Mouse (Mus musculus): ENCODE measurements at regions not wholly inside any gene's neighbourhood (a gene's known extent, or its start where the extent isn't known, plus 50 kb on each side); places are given as distances from the start of the nearest gene placed in this dataset.

DNA sequence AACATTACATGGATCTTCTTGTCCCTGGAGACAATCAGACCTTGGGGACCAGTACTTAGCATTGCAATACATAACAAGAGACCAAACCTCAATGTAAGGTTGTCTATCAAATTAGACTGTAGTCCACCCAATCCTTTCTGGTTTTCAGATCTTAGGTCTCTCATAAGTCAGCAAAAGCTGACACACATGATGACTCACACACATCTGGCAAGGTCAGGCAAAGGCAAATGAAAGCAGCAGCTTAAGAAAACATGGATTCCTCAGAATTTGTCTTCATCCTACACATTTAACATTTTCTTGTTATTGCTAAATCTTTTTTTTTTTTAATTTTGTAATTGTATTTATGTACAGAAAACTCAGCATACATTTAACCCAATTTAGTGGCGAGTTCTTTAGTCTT is 52.0 kb downstream of the Gm11983 start:
- DNase-seq = no peak

DNA sequence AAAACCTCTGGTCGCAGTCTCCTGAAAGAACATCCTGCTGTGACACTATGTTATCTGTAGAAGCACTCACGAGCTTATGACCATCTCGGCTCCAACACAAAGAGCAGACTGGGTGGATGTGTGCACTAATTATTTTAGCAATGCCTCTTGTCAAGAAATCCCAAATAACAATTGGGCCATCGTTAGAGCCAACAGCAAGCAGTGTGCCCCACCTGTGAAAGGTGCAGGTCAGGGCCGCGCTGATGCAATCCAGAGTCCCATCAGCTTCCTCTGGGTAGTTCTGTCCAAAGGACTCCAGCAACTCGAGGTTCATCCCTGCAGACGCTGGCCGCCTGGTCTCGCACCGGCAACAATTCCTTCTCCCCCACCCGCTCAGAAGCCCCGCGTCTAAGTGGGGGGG is 54.6 kb downstream of the Gm11983 start:
- DNase-seq = no peak

DNA sequence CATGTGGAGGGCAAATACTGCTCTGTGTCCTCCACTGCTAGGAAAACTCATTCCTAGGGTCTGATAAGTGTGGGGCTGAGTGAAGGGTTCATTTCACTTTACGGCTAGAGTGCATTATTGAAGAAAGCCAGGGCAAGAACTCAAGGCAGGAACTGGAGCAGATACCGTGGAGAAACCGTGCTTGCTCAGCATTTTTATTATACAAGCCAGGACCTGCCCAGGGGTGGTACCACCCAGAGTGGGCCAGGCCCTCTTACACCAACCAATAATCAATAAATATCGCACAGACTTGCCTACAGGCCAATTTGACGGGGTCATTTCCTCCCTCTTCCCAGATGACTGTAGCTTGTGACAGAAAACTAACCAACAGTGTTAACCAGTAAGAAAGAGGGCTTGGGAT is 57.7 kb downstream of the Gm11983 start:
- no peak for DNase-seq

DNA sequence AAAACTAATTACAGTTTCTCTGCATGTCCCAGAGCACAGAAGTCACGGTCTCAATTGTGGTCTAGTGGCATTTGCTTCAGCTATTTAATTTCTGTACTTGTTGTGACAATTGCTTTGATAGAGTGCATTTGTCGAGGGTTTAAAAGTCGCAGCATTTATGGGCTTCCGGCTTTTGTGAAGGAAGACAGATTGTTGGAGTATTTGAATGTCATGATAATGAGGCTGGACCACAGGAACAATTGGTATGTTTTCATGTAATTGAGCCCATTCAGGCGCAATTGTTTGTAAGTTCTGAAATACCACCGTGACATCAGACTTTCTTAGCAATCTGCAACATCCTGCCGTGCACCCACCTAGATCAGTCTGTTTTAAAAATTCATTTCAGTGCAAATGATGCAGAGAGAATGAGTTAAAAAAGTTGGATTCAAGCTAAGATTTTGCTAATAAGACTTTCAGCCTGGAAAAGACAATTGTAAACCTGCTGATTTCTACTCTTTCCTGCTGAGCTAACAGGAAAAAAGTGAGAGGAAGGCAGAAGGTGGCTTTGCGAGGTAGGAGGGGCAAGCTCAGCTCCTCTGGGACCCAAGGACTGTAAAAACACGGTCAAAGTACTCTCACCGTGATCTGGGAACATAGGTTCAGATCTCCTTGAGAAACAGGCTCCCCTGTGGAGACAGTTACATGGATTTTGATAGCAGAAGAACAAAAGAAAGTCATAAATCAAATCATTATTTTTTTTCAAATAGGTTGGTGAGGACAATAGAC is 58.7 kb downstream of the Gm11983 start:
- DNase-seq = no peak

DNA sequence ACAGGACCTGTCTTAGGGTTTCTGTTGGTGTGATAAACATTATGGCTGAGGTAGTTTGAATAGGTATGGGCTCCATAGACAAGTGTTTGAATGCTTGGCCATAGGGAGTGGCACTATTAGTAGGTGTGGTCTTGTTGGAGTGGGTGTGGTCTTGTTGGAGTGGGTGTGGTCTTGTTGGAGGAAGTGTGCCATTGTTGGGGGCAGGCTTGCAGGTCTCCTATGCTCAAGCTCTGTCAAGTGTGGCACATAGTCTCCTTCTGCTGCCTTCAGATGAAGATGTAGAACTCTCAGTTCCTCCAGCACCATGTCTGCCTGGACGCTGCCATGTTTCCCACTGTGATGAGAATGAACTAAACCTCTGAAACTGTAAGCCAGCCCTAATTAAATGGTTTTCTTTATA is 59.9 kb downstream of the Gm11983 start:
- no peak for DNase-seq

DNA sequence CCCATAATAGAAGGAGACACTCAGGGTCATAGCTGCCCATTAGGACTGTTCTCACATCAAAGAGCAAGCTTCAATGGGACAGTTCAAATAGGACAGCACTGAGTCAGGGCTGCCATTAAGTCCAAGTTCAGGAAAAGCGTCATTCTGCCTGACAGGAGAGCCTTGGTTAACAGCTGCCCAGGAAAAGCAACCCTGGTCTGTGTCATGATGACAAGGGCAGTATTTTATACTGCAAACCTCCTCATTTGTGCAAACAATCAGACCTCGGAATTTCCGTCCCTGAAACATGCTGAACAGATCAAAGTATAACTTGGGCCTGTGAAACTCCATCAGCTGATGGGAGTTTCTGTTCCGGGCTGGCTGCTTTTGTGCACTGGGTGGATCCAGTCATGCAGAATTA is 62.8 kb downstream of the Gm11983 start:
- DNase-seq = no peak

DNA sequence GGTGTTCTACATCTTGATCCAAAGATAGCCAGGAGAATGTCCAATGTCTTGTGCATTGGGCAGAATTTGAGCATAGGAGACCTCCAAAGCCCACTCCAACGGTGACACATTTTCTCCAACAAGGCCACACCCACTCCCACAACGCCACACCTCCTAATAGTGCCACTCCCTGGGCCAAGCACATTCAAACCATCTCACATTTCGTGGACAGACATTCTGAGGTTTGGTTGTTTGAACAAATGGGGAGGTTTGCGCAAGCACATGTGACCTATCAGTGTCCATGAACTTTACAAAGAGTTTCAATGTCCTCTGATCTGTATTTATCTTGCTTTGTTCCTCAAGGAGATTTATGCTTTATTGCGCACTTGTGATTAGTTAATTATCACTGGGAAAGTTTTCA is 63.5 kb downstream of the Gm11983 start:
- no peak for DNase-seq

DNA sequence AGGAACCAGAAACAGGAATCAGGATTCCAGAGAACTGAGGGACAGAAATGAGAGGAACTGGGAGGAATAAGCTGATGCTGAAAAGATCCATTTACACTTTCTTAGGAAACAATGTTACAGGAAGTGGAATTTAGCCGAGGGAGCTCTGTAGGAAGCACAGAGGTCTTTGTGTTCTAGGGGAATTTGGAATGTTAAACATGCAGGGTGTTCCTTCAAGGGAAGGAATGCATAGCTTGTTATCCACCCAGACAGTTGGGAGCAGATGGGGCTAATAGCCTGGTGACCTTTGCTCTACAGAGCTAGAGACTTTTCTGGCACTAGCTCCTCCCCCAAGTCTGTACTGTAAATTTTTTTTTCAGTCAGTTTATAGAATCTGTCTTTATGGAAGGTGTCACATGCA is 64.1 kb downstream of the Gm11983 start:
- DNase-seq = no peak

DNA sequence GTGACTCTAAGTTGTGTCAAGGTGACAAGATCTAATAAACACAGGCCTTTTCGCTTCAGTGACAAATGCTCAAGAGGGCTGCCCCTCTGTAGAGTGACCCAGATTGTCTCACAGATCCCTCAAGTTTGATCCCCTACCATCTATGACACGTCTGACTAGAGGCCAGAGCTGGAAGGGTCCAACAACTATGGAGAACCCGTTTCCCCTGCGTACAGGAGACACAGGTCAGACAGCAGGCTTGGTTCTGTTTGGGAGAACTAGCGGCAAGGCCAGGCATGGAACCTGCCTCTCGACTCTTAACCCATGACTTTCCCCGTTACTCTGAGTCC is 68.1 kb downstream of the Gm11983 start:
- no peak for DNase-seq

DNA sequence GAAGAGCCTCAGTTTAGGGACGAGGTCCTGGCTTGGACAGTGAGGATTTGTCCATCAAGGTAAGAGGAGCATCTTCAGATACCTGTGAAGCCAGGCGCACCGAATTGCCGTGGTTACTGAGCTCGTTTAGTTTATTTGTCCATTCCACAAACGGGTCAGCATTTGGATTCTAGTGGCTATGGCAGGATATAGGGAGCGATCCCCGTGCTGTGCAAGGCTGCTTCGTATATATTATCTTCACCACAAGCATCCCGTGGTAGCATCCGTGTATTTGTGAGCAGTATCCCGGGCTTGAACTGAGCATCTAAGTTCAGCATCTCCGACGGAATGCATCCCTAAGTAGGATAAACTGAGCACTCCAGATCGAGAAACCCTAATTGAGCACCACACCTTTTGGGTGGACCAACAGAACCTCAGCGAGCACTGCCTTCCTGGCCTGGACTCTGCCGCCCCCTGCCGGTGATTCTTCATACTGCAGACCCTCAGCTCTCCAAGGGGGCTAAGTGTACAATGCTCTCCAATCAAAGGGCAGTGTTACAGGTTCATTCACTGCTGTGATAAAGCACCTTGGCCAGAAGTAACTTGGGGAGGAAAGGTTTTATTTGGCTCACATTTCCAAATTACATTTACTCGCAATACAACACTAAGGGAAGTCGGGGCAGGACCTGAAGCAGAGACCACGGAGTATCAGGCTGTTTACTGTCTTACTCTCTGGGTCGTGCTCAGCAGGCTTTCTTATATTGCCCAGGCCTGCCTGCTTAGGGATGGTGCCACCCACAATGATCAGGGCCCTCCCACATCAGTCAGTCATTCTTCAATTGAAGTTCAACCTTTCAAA is 68.6 kb downstream of the Gm11983 start:
- DNase-seq = peak; percentile 34 to 44

DNA sequence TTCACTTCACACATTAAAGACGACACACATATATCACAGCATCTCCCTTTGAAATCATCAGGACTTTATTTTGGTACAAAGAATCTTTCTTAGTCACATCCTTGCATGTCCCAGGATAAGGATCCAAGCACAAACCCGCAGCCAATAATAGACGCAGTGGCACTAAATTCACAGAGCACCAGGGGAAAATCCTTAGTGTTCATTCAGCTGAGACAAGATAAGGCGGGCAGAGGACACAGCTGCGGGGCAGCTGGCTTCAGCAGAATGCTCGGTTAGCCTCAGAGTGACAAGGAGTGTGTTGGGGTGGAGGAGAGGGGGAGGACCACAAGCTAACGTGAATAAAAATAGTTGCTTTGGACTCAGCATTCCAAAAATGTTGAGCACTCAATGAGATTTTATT is 70.7 kb downstream of the Gm11983 start:
- DNase-seq = no peak

DNA sequence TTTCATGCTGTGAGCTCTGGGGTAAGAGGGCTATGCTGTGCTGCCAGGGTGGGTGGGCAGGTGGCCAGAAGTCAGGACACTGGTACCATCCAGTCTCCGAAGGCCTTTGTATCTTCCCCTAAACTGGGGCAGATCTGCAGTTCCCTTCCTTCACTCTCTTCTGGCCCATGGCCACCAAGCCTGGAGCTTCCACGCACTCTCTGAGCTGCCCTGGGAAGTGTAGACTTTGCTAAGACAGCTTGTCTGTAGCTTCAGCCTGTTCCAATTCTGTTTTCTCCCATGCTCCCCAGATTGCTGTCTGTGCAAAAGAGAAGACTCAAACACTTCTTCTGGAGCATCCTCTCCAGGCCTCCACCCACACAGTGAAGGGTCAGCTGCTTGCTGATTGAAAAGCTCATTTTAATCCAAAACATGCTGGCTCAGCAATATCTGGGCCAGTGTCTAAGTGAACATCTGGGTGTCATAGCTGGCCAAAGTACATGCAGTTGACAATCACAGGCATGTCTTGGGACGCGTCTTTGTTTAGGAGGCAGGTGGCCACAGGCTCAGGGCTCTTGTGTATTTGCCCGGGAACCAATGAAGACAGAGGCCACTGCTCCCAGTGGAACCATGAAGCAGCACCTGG is 72.0 kb downstream of the Gm11983 start:
- DNase-seq = no peak

DNA sequence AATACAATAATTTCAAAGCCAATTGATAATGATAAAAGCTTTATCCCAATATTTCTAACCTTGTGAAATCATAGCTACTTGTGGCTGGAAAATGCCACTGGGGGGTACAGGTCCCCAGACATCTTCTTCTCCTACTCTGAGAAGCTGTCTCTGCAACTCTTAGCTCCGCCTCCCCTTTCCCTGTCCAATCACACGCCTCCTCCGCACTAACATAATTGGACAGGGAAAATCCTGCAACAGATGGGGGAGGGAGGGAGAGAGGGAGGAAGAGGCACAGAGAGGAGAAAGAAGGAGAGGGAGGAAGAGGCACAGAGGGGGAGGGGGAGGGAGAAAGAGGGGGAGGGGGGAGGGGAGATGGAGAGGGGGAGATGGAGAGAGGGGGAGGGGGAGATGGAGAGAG is 73.3 kb downstream of the Gm11983 start:
- no peak for DNase-seq

DNA sequence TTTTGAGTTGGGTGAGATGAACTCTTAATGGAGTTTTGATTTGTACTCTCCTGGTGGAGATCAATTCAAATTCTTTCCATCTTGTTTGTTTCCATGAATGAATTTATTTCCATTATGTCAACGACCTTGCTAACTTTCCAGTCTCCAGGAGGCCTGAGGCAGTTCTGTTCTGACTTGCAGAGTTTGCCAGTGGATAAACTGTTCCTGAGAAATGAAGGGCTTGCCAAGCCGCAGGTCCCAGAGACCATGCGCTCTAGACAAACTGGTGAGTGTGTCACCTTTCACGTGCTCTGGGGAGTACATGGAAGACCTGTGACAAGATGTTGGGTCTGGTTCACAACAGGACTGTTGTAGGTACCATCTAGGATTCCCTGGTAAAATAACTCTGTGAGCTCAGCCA is 74.5 kb downstream of the Gm11983 start:
- DNase-seq = no peak

DNA sequence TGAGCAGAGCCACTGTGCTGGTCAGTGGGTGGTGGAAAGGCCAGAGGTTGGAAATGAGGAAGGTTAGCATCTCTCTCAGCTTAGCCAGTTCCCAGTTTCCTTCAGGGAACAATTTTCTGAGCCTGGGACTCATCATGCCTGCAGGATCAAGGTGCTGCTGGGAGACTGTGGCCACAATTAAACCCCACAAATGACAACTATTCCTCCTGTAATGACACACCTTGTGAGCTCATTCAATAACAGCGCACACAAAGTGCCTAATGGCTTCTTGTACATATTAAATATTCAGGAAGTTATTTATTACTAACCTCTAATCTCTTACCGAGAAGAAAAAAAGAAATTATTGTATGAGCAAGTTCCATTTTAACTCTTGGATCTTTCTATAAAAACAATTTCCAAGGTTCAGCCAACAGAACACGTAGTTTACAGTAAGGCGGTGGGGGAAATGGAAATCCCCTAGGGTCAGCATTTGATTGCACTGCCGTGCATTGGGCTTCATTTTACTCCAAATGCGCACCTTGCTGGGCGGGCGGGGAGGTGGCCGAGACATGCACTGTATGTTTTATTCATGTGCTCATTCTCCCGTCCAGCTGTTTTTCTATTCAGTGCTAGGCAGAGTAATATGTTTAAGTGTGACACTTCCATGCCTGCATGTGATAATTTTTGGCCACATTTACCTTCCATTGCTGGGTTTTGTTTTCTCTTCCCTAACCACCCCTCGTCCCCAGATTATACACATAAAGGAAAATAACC is 75.4 kb downstream of the Gm11983 start:
- no peak for DNase-seq

DNA sequence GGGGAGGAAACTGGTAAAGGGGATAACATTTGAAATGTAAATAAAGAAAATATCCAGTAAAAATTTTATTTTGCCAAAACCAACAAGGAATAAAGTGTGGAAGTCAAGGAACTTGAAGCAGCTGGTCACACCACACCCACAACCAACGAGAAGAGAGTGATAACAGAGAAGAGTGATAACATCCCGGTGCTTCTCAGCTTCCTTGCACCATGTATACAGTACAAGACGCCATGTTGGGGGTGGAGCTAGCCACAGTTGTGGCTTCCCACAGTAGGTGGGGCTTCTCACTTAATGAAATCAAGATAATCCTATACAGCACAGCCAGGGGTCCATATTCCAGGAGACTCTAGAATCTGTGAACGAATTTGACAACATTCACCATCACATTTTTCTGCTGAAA is 77.9 kb downstream of the Gm11983 start:
- no peak for DNase-seq

DNA sequence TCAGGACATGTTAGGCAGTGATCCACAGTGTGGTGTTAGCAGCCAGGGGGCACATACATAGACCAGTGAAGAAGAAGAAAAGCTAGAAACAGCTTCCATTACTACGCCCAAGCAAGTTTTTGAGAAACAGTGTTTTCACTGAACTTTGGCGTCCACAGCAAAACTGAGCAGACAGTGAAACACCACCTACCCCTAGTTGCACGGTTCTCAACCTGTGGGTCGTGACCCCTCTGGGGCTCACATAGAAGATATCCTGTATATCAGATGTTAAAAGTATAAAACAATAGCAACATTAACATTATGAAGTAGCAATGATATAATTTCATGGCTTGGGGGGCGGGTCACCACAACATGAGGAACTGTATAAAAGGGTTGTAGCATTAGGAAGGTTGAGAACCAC is 81.1 kb downstream of the Ramp3 start:
- no peak for DNase-seq

DNA sequence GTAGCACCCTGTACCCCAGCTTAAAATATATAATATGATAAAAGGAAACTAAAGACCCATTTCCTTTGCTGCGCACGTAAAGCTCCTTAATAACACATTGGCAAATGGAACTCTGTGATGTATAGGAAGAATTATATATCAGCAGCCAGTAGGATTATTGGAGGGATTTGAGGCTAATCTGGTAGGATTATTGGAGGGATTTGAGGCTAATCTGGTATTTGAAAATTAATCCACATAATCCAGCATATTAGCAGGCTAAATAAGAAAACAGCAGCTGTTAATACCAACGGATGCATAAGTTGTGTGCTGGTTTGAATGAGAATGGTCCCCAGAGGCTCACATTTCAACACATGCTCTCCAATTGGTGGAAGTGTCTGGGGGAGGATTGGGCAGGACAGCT is 80.3 kb downstream of the Ramp3 start:
- DNase-seq = no peak

DNA sequence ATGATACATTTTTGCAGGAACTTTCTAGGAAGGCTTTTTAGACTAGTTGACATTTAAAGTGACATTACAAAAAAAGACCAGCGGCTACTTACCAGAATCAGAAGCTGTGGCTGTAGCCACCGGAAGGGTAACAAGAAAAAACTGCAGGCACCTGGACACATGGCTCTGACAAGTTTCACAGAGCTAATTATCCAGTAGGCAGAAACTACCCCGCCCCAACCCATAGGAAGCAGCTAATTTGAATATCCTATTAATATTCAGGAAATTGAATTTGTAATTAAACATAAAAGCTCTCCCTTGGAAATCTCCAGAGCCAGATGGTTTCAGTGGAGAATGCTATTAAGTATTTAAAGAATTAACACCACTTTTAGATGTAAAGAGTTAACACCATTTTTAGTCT is 79.8 kb downstream of the Ramp3 start:
- no peak for DNase-seq

DNA sequence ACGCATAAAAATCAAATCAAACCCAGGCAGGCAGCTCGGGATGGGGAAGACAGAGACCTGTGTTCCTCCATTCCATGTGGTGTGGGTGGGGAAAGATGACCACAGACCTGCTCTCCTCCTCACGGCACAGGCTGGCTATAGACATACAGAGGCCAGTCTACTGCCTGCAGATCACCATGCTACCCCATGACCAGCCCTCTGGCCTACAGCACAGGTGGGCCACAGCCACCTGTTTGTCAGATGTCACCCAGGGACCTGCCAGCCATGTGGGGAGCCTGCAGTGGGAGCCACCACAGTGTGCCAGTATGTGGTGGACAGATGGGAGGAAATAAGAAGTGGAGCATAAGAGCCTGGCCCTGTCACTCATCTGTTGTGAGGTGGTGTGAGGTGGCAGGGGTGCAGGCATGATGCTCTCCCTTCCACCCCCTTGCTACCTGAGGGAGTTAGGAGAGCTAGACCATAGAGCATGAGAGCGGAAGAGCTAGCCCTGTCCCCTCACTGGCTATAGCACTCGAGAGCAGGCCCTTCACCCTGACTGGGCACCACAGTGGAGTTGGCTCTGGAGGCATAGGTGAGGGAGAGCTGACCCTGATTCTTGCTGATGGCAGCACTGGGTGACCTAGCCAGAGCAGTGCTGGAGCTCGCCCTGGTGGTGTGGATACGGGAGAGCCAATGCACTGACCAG is 76.6 kb downstream of the Ramp3 start:
- no peak for DNase-seq

DNA sequence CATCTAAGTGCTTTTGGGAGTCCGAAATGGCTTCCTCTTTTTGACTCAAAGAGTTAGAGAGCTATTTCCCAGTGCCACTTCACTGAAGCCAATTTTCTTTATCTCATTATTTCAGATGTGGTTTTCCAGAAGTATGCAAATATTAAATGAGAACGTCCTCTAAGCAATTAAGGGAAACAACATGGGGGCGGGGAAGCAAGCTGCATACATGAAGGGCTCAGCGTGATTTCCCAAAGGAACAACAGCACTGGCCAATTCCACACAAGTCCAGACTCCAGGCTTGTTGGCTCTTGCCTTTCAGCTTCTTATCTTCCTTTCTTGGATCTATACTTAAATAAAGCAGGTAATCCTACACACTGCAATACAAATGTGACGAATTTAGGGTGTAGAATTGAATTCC is 73.2 kb downstream of the Ramp3 start:
- no peak for DNase-seq
